In the genomic region with DNA sequence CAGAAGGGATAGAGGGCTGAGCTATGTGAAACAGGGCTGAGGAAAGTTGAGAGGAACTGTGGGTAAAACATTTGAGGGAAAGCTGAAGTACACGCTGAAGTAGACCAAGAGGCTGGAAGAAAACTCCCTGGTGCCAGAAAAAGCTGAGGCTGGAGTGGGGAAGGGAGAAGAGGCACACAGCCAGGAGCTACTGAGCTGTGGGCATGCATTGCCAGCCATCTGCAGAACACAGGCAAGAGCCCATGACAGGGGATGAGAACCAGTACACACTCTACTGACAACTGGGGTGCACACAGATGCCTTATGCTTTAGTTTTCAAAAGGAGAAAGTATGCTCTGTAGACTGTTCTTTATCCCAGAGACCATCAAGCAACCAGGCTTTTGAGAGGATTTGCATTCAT, we compare ENCODE assay signal across 17 mouse cellular contexts. TPM values are rescaled to one million over a fixed set of nuclear protein-coding genes. Genes with fewer than 3 reads are reported as not detected.
DNase-seq lines count a peak whose midpoint lies in the region; ATAC-seq lines count a peak whose summit lies in the region.
"Had no signal": no experiment of that assay in that cellular context is flagged by ENCODE, and none has a peak within 500 bp of the region (broad histone marks: within the 10 kb centered on the region; RNA-seq: fewer than 3 reads in every experiment).

No protein-coding gene starts in this region.

- 86% methylated on average over 1 of the region's 1 CpGs for WGBS in midbrain, embryonic 10.5 days

- H3K4me3 ChIP-seq in midbrain, embryonic 10.5 days: no peak overlapping the region
- H3K4me3 ChIP-seq: heart, embryonic 10.5 days; hindbrain, embryonic 13.5 days; limb, embryonic 12.5 days had no signal

- no peaks in the 10 kb centered on the region for H3K9me3 ChIP-seq in midbrain, embryonic 10.5 days (replicated peaks)
- H3K9me3 ChIP-seq: heart, embryonic 10.5 days; hindbrain, embryonic 13.5 days; limb, embryonic 12.5 days had no signal

- peak; percentile 29 for DNase-seq in heart, adult 11 months
- no peak for DNase-seq in heart, postnatal 36 days
- DNase-seq in frontal cortex, postnatal 36 days (ENCODE audit: low spot score in 2 of 2): peak; percentile 42 to 69
- peak; percentile 50 to 70 for DNase-seq in left cerebral cortex, postnatal 14 days (ENCODE audit: low spot score in 2 of 2)
- DNase-seq in right cerebral cortex, postnatal 25 days: peak; percentile 55
- DNase-seq in midbrain, embryonic 10.5 days (ENCODE audit: low spot score): no peak
- DNase-seq: adrenal gland, postnatal 25 days; cerebellum, postnatal 36 days; gastrocnemius, postnatal 25 days; heart, postnatal 10 days; lung, postnatal 10 days had no signal

- no peaks in the 10 kb centered on the region for H3K4me1 ChIP-seq in midbrain, embryonic 10.5 days
- H3K4me1 ChIP-seq: heart, embryonic 10.5 days; hindbrain, embryonic 13.5 days; limb, embryonic 12.5 days had no signal

- no peak for ATAC-seq in megakaryocyte, adult 5-6 weeks (ENCODE audit: poor library complexity, severe bottlenecking)
- no peak for ATAC-seq in CD4-positive, CD25-positive, alpha-beta regulatory T cell, adult 4 months

- no peak overlapping the region for H3K27ac ChIP-seq in midbrain, embryonic 10.5 days (replicated peaks)
- H3K27ac ChIP-seq: heart, embryonic 10.5 days; hindbrain, embryonic 13.5 days; limb, embryonic 12.5 days; liver, embryonic 14.5 days had no signal

- no peaks in the 10 kb centered on the region for H3K36me3 ChIP-seq in midbrain, embryonic 10.5 days
- H3K36me3 ChIP-seq: heart, embryonic 10.5 days; hindbrain, embryonic 13.5 days; limb, embryonic 12.5 days had no signal

- H3K27me3 ChIP-seq in midbrain, embryonic 10.5 days (ENCODE audit: low read depth, poor library complexity, severe bottlenecking): no peaks in the 10 kb centered on the region
- H3K27me3 ChIP-seq: hindbrain, embryonic 13.5 days; limb, embryonic 12.5 days had no signal

- intact Hi-C loops in heart, postnatal 36 days (cut with DNase I): no loop called here
- intact Hi-C loops in left cerebral cortex, postnatal 14 days (cut with DNase I): no loop called here

RNA-seq across cellular contexts. Expression of a gene that starts 43.4 kb away (rescaled TPM):
- total RNA-seq in heart, postnatal 36 days (2021): 10 to 100 TPM; 22.1 to 23.4 TPM
- total RNA-seq in left cerebral cortex, postnatal 14 days (2021): 10 to 100 TPM; 58.3 to 62.7 TPM
- polyA plus RNA-seq in midbrain, embryonic 10.5 days (2016; fragmentation: Nextera tagmentation; extraction: Ambion mirVana): 190 and 205 TPM in 2 replicates
- total RNA-seq in megakaryocyte, adult 5-6 weeks (2015): 52.2 and 52.3 TPM in 2 replicates
- 67.8 and 102 TPM in 2 replicates for total RNA-seq in megakaryocyte, adult 5-6 weeks (2017)
- polyA plus RNA-seq in CD4-positive, CD25-positive, alpha-beta regulatory T cell, adult 4 months (2017; shearing (Covaris generic)): 100 to 1,000 TPM; 160 to 164 TPM

Comparison
In these comparisons a context has a peak if more than half of its experiments do, and no peak if none do; other contexts are left out.
1. DNase-seq: peak in heart, adult 11 months (single experiment), frontal cortex, postnatal 36 days (2 of 2), left cerebral cortex, postnatal 14 days (2 of 2) and right cerebral cortex, postnatal 25 days (single experiment); none in heart, postnatal 36 days (0 of 2) and midbrain, embryonic 10.5 days (single experiment).